Mouse (Mus musculus): ENCODE data around the gene Prpf8.

Gene Prpf8

GRCm38 (mm10) chr11:75459141-75459711 lies 27.4 kb upstream of the Prpf8 start:
- CTCF ChIA-PET, result interaction anchor here (2.1 kb wide), 1 partner anchor 28 kb away, joined by 5 read pairs; the partner anchor contains the start of gene Prpf8

- CTCF ChIA-PET, result interaction anchor here (2.1 kb wide), 1 partner anchor 27 kb away, joined by 5 read pairs; the partner anchor contains the start of gene Prpf8
Observed at GRCm38 (mm10) chr11:75459751-75460102, 26.9 kb upstream of the Prpf8 start.

GRCm38 (mm10) chr11:75460103-75460843 lies 26.3 kb upstream of the Prpf8 start:
- CTCF ChIA-PET, result interaction anchor here (2.1 kb wide), 1 partner anchor 27 kb away, joined by 5 read pairs; the partner anchor contains the start of gene Prpf8

- CTCF ChIA-PET, result interaction anchor here (2.1 kb wide), 1 partner anchor 26 kb away, joined by 5 read pairs; the partner anchor contains the start of gene Prpf8
Observed at GRCm38 (mm10) chr11:75460844-75461742, 25.5 kb upstream of the Prpf8 start, which contains the start of gene Tlcd2. TSS of gene Tlcd2 (plus strand) at chr11:75461715.

GRCm38 (mm10) chr11:75461743-75462252 lies 24.8 kb upstream of the Prpf8 start:
- CTCF ChIA-PET, result interaction anchor here (2.1 kb wide), 1 partner anchor 25 kb away, joined by 5 read pairs; the partner anchor contains the start of gene Prpf8

- CTCF ChIA-PET, result no interaction called here
Observed at GRCm38 (mm10) chr11:75462253-75462783, 24.3 kb upstream of the Prpf8 start.

- CTCF ChIA-PET, result interaction anchor here (0.6 kb wide), 1 partner anchor 35 kb away, joined by 3 read pairs; no protein-coding TSS in a partner anchor
Observed at GRCm38 (mm10) chr11:75462865-75463336, 23.7 kb upstream of the Prpf8 start.

- CTCF ChIA-PET, result no interaction called here
Observed at GRCm38 (mm10) chr11:75463624-75464023, 23.0 kb upstream of the Prpf8 start.

- CTCF ChIA-PET, result no interaction called here
Observed at GRCm38 (mm10) chr11:75464417-75464816, 22.2 kb upstream of the Prpf8 start.

- CTCF ChIA-PET, result no interaction called here
Observed at GRCm38 (mm10) chr11:75465051-75465450, 21.6 kb upstream of the Prpf8 start.

- CTCF ChIA-PET, result interaction anchor here (1.1 kb wide), 1 partner anchor 14 kb away, joined by 4 read pairs; no protein-coding TSS in a partner anchor
Observed at GRCm38 (mm10) chr11:75466731-75467505, 19.7 kb upstream of the Prpf8 start.

- CTCF ChIA-PET, result interaction anchor here (0.7 to 1.1 kb wide), 2 partner anchors 10 to 13 kb away, joined by 4 to 7 read pairs; no protein-coding TSS in a partner anchor
Observed at GRCm38 (mm10) chr11:75467512-75468215, 19.0 kb upstream of the Prpf8 start.

- CTCF ChIA-PET, result interaction anchor here (0.7 kb wide), 1 partner anchor 11 kb away, joined by 7 read pairs; no protein-coding TSS in a partner anchor
Observed at GRCm38 (mm10) chr11:75468410-75468809, 18.2 kb upstream of the Prpf8 start.

- CTCF ChIA-PET, result no interaction called here
Observed at GRCm38 (mm10) chr11:75469261-75469660, 17.4 kb upstream of the Prpf8 start.

- CTCF ChIA-PET, result interaction anchor here (0.6 kb wide), 1 partner anchor 92 kb away, joined by 3 read pairs; no protein-coding TSS in a partner anchor
Observed at GRCm38 (mm10) chr11:75470675-75471074, 15.9 kb upstream of the Prpf8 start.

- CTCF ChIA-PET, result no interaction called here
Observed at GRCm38 (mm10) chr11:75472469-75473081, 14.0 kb upstream of the Prpf8 start.

GRCm38 (mm10) chr11:75473376-75473775 lies 13.2 kb upstream of the Prpf8 start:
- CTCF ChIA-PET, result interaction anchor here (0.7 kb wide), 1 partner anchor 226 kb away, joined by 3 read pairs; no protein-coding TSS in a partner anchor

GRCm38 (mm10) chr11:75486192-75486591 lies 424 bp upstream of the Prpf8 start:
- CTCF ChIA-PET, result interaction anchor here (0.6 to 1.5 kb wide), 5 partner anchors 26 to 525 kb away, joined by 3 to 5 read pairs (median 4); partner anchors contain the start of genes Tlcd2 and Wdr81

GRCm38 (mm10) chr11:75487496-75487895 lies 880 bp downstream of the Prpf8 start:
- CTCF ChIA-PET, result interaction anchor here (0.6 to 1.5 kb wide), 5 partner anchors 13 to 176 kb away, joined by 3 to 6 read pairs (median 3); partner anchors contain the start of genes Rilp and Tlcd2
